Mouse (Mus musculus): ENCODE data around the gene Phf21b. TPM values are rescaled to one million over a fixed set of nuclear protein-coding genes. Genes with fewer than 3 reads are reported as not detected.

Phf21b gene
- polyA plus RNA-seq, 1 experiment from 2014 or later: 11.3 TPM

DNA sequence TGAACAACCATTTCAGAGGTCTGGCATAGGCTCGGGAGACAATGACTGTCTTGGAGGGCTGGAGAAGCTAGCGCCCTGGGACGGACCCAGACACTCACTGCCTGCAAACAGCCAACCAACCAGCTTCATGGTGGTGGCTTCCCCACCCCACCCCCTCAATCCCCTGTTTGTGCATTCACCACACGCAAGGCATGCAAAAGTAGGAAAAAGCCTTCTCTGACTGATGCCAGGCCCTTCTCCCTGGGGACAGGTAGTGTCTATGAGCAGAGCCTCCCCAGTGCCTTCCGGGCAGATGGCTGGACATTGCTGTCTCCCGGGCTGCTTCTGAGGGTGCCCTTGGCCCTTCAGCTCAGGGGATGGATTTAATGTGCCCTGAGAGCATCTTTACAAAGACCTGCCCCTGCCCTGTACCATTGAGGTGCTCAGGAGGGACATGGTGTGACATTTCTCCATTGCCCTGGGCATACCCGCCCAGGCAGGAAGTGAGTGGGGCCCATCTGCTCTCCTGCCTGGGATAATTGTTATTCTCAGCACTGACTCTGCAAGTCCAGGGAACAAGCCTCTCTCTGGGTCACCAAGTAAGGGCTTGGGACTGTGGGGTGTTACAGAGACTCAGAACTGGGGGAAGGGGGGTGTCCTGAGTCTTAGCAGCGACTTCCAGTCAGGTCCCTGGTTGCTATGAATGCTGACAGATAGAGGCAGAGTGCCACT is 93.0 kb downstream of the Phf21b start:
- Histone ChIP-seq H3K9ac (0 out of 2 replicates have a peak overlapping the region, but pooled peaks have one; percentile 35), H3K27ac (peak overlapping the region; percentile 72), H3K4me3 (no peak overlapping the region), H3K4me1 (replicated peaks) (peaks cover 27% of the 10 kb centered on the region), H3K27me3 (peaks cover 4% of the 10 kb centered on the region; the same call in 1 of the 2 replicates), H3K4me2 (no peak overlapping the region), H3K36me3 (no peaks in the 10 kb centered on the region), H3K9me3 (no peaks in the 10 kb centered on the region)
- ATAC-seq (ENCODE audit: low FRiP score): peak; percentile 57
- WGBS: 38% methylated on average over 8 of the region's 8 CpGs

- peaks cover 49% of the 10 kb centered on the region for H3K4me1 ChIP-seq (replicated peaks)
- H3K4me3 ChIP-seq: no peak overlapping the region
- no peaks in the 10 kb centered on the region for H3K36me3 ChIP-seq
- no peak overlapping the region for H3K4me2 ChIP-seq
- ATAC-seq (ENCODE audit: low FRiP score): no peak
- H3K9ac ChIP-seq: no peak overlapping the region
- no peaks in the 10 kb centered on the region for H3K9me3 ChIP-seq
- 30% methylated on average over 4 of the region's 4 CpGs for WGBS
- H3K27ac ChIP-seq: no peak overlapping the region
- H3K27me3 ChIP-seq: peaks cover 15% of the 10 kb centered on the region
Measured at GRCm38 (mm10) chr15:84758493-84758892, 97.4 kb downstream of the Phf21b start.

- Histone ChIP-seq H3K27ac (peak overlapping the region; percentile 77), H3K9me3 (no peaks in the 10 kb centered on the region), H3K4me1 (replicated peaks) (peaks cover 37% of the 10 kb centered on the region), H3K27me3 (peaks cover 15% of the 10 kb centered on the region), H3K4me3 (peak overlapping the region; percentile 34), H3K4me2 (peak overlapping the region; percentile 63), H3K36me3 (no peaks in the 10 kb centered on the region), H3K9ac (peak overlapping the region; percentile 64)
- WGBS: under 1% methylated on average over 19 of the region's 22 CpGs
- peak; percentile 52 for ATAC-seq (ENCODE audit: low FRiP score)
Measured at GRCm38 (mm10) chr15:84756426-84756825, 99.4 kb downstream of the Phf21b start.

DNA sequence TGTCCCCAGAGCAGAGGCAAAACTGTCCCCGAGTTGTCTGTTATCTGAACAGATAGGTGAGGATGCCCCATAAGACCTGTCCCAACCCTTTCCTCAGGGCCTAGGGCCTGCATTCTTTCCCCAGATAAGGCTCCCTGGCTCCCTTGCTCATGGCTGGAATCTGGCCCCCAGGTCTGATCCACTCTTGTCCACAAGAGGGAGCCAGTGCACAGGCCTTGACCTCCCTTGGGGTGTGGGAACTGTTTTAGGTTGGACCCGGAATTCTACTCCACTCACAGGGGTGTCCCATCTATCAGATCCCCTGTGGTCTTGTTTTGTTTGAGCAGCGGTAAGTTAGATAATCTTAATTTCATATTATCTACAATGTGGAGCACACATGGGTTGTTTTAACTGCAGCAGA is 100.9 kb downstream of the Phf21b start:
- peak; percentile 53; the same call in 1 of the 2 replicates for ATAC-seq (ENCODE audit: low FRiP score)
- Histone ChIP-seq H3K9ac (no peak overlapping the region), H3K9me3 (no peaks in the 10 kb centered on the region), H3K27ac (no peak overlapping the region), H3K36me3 (no peaks in the 10 kb centered on the region), H3K4me3 (no peak overlapping the region), H3K4me1 (replicated peaks) (peaks cover 30% of the 10 kb centered on the region), H3K27me3 (peaks cover 15% of the 10 kb centered on the region), H3K4me2 (no peak overlapping the region)
- WGBS: 16% methylated on average over 3 of the region's 3 CpGs

- no peaks in the 10 kb centered on the region for H3K36me3 ChIP-seq
- H3K4me3 ChIP-seq: no peak overlapping the region
- H3K4me2 ChIP-seq: no peak overlapping the region
- no peaks in the 10 kb centered on the region for H3K4me1 ChIP-seq (replicated peaks)
- H3K27ac ChIP-seq: no peak overlapping the region
- WGBS: 90% methylated on average over 4 of the region's 4 CpGs
- H3K9me3 ChIP-seq: no peaks in the 10 kb centered on the region
- ATAC-seq (ENCODE audit: low FRiP score): no peak
- 0 out of 2 replicates have a peak, but pooled peaks cover 3% of the 10 kb centered on the region for H3K27me3 ChIP-seq
- H3K9ac ChIP-seq: no peak overlapping the region
Measured at GRCm38 (mm10) chr15:84745831-84746230, 110.0 kb downstream of the Phf21b start.

GRCm38 (mm10) chr15:84744308-84744707 is 111.5 kb downstream of the Phf21b start:
- no peak for ATAC-seq (ENCODE audit: low FRiP score)
- H3K4me1 ChIP-seq (replicated peaks): no peaks in the 10 kb centered on the region
- no peaks in the 10 kb centered on the region for H3K36me3 ChIP-seq
- H3K9me3 ChIP-seq: no peaks in the 10 kb centered on the region
- H3K27me3 ChIP-seq: 0 out of 2 replicates have a peak, but pooled peaks cover 3% of the 10 kb centered on the region
- H3K9ac ChIP-seq: no peak overlapping the region
- 26% methylated on average over 2 of the region's 2 CpGs for WGBS
- H3K4me2 ChIP-seq: no peak overlapping the region
- no peak overlapping the region for H3K27ac ChIP-seq
- no peak overlapping the region for H3K4me3 ChIP-seq

- Histone ChIP-seq H3K27ac (no peak overlapping the region), H3K4me3 (no peak overlapping the region), H3K4me2 (no peak overlapping the region), H3K27me3 (0 out of 2 replicates have a peak, but pooled peaks cover 3% of the 10 kb centered on the region), H3K4me1 (replicated peaks) (no peaks in the 10 kb centered on the region), H3K9ac (no peak overlapping the region), H3K36me3 (no peaks in the 10 kb centered on the region), H3K9me3 (no peaks in the 10 kb centered on the region)
- 23% methylated on average over 3 of the region's 3 CpGs for WGBS
- no peak for ATAC-seq (ENCODE audit: low FRiP score)
Measured at GRCm38 (mm10) chr15:84743347-84743746, 112.5 kb downstream of the Phf21b start.

GRCm38 (mm10) chr15:84741573-84741972 is 114.3 kb downstream of the Phf21b start:
- Histone ChIP-seq H3K4me1 (replicated peaks) (peaks cover 8% of the 10 kb centered on the region; the same call in 1 of the 2 replicates), H3K4me3 (no peak overlapping the region), H3K36me3 (no peaks in the 10 kb centered on the region), H3K27me3 (0 out of 2 replicates have a peak, but pooled peaks cover 3% of the 10 kb centered on the region), H3K9me3 (no peaks in the 10 kb centered on the region), H3K4me2 (no peak overlapping the region), H3K9ac (no peak overlapping the region), H3K27ac (no peak overlapping the region)
- no peak for ATAC-seq (ENCODE audit: low FRiP score)
- WGBS: 89% methylated on average over 3 of the region's 3 CpGs

DNA sequence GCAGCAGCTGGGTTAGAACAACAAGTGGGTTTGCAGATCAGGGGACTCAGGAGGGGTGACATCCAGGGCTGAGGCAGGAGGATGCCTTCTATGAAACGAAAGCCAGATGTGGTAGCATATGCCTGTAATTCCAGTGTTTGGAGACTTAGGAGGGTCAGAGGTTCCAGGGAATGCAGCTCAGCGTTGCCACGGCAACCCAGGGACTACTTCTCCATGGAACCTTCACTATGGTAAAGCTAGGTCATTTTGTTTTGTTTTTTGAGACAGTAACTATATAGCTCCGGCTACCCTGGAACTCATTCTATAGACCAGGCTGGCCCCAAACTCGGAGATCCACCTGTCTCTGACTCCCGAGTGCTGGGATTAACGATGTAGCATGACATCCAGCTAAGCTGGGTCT is 117.6 kb downstream of the Phf21b start:
- Histone ChIP-seq H3K27me3 (no peaks in the 10 kb centered on the region), H3K36me3 (no peaks in the 10 kb centered on the region), H3K27ac (no peak overlapping the region), H3K4me1 (replicated peaks) (peaks cover 13% of the 10 kb centered on the region; the same call in 1 of the 2 replicates), H3K4me2 (no peak overlapping the region), H3K9ac (no peak overlapping the region), H3K4me3 (no peak overlapping the region), H3K9me3 (no peaks in the 10 kb centered on the region)
- 87% methylated on average over 7 of the region's 7 CpGs for WGBS
- ATAC-seq (ENCODE audit: low FRiP score): no peak

GRCm38 (mm10) chr15:84736994-84737346 is 118.9 kb downstream of the Phf21b start:
- no peaks in the 10 kb centered on the region for H3K36me3 ChIP-seq
- H3K27ac ChIP-seq: no peak overlapping the region; the same call in 1 of the 2 replicates
- 32% methylated on average over 2 of the region's 4 CpGs for WGBS
- no peak overlapping the region for H3K4me2 ChIP-seq
- H3K27me3 ChIP-seq: no peaks in the 10 kb centered on the region
- H3K4me1 ChIP-seq (replicated peaks): peaks cover 17% of the 10 kb centered on the region; the same call in 1 of the 2 replicates
- H3K9me3 ChIP-seq: no peaks in the 10 kb centered on the region
- H3K4me3 ChIP-seq: no peak overlapping the region
- no peak overlapping the region for H3K9ac ChIP-seq
- ATAC-seq (ENCODE audit: low FRiP score): no peak

DNA sequence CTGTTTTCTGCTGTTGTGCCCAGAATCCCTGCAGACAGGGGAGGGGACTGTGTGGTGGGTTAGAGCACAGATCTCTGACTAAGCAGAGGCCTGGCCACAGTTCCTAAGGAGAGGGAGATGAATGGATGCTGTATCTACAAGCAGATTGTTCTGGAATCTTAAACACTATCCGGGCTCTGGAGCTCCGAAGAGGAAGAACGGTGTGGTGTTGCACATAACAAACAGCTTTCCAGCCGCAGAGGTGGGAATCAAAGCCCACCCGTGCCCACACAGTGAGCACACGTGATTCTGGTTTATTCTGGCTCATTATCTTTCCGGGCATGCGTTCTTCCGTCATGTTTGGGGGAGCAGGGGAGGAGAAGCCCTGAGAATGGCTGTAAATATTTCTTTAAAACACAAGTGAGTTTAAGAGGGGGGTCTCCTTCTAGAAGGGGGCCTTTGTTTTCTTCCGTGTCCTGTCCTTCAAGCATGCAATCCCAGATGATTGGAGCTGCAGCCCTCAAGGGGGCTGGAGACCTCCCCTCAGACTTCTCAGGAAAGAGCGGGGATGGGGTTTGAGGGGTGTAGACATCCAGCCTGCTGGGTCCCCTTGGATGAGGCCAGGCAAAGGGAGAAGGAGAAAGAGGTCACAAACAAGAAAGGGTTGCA is 119.4 kb downstream of the Phf21b start:
- no peaks in the 10 kb centered on the region for H3K27me3 ChIP-seq
- H3K4me1 ChIP-seq (replicated peaks): peaks cover 21% of the 10 kb centered on the region; the same call in 1 of the 2 replicates
- H3K36me3 ChIP-seq: no peaks in the 10 kb centered on the region
- H3K9ac ChIP-seq: no peak overlapping the region
- ATAC-seq (ENCODE audit: low FRiP score): 0 out of 2 replicates have a peak, but pooled peaks have one; percentile 54
- H3K4me3 ChIP-seq: no peak overlapping the region
- no peaks in the 10 kb centered on the region for H3K9me3 ChIP-seq
- no peak overlapping the region for H3K4me2 ChIP-seq
- WGBS: 60% methylated on average over 11 of the region's 11 CpGs
- peak overlapping the region; percentile 48; the same call in 1 of the 2 replicates for H3K27ac ChIP-seq
